Mouse (Mus musculus) ES-E14 (cell line): ENCODE measurements around the gene Lgals2.

Experiments used
- CHD2 ChIP-seq: IDR thresholded peaks from 2 replicates; pipeline ENCODE4 v1.6.1; 2014; ENCODE audit warnings: mild to moderate bottlenecking, low read depth, low read length, inconsistent platforms
- HCFC1 ChIP-seq: IDR thresholded peaks from 2 replicates; pipeline ENCODE4 v1.6.1; 2012; ENCODE audit warnings: low read length, inconsistent platforms, borderline replicate concordance; ENCODE audit not compliant: insufficient read depth
- ZC3H11A ChIP-seq: IDR thresholded peaks from 2 replicates; pipeline ENCODE4 v1.6.1; 2012; ENCODE audit warnings: low read depth, mild to moderate bottlenecking, inconsistent platforms, low read length, borderline replicate concordance
- ZNF384 ChIP-seq: IDR thresholded peaks from 2 replicates; pipeline ENCODE4 v1.6.1; 2012; ENCODE audit warnings: low read depth, low read length, inconsistent platforms

DNA sequence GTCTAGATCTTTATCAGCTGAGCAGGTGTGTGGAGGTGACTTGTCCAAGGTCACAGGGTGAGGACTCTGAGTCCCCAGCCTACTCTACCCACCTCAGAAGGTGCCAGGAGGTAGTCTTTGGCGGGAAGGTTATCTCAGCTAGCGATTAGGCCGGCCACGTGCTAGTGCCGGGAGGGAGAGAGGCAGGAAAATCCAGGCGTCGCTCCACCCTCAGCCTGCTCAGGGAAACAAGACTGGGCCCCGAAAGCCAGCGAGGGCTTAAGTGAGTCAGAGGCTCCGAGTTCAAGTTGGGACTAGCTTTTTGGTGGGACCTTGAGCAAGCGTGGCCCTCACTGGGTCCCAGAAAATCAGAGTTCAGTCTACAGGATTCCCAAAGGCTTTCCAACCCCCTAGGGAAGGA, 10.0 kb downstream of the Lgals2 start:
- no peak for TF ChIP-seq ZNF384
- TF ChIP-seq ZC3H11A: no peak
- no peak for TF ChIP-seq CHD2
- TF ChIP-seq HCFC1: no peak
